Comparison of ENCODE assay signal across 16 mouse cellular contexts in genomic region chr13:36330542-36330941, GRCm38 (mm10).
"Had no signal": no experiment of that assay in that cellular context is flagged by ENCODE, and none has a peak within 500 bp of the region (broad histone marks: within the 10 kb centered on the region; RNA-seq: fewer than 3 reads in every experiment).

No protein-coding gene starts in this region.

- H3K4me3 ChIP-seq: neural tube, embryonic 13.5 days; neural tube, embryonic 15.5 days; stomach, embryonic 15.5 days had no signal

- H3K9me3 ChIP-seq: neural tube, embryonic 13.5 days; neural tube, embryonic 15.5 days; stomach, embryonic 15.5 days had no signal

- H3K27ac ChIP-seq: neural tube, embryonic 13.5 days; neural tube, embryonic 15.5 days; stomach, embryonic 15.5 days; stomach, postnatal 0 days had no signal

- H3K9ac ChIP-seq: neural tube, embryonic 13.5 days; neural tube, embryonic 15.5 days; stomach, embryonic 15.5 days had no signal

- H3K4me1 ChIP-seq: neural tube, embryonic 13.5 days; neural tube, embryonic 15.5 days; stomach, embryonic 15.5 days had no signal

- DNase-seq: retina, postnatal 1 day; right cerebral cortex, adult 18-20 months; right cerebral cortex, postnatal 14 days; right cerebral cortex, postnatal 25 days; right cerebral cortex, postnatal 4 days; spleen, adult 18-20 months; thymus, adult 18-20 months; thymus, adult 2 months; thymus, postnatal 14 days; thymus, postnatal 25 days; thymus, postnatal 36 days; thymus, postnatal 4 days had no signal

- H3K4me2 ChIP-seq: neural tube, embryonic 13.5 days; neural tube, embryonic 15.5 days; stomach, embryonic 15.5 days had no signal

- H3K36me3 ChIP-seq: neural tube, embryonic 13.5 days; neural tube, embryonic 15.5 days; stomach, embryonic 15.5 days had no signal

- H3K27me3 ChIP-seq: neural tube, embryonic 13.5 days; neural tube, embryonic 15.5 days; stomach, embryonic 15.5 days had no signal
